Mouse (Mus musculus): ENCODE results near the gene Cd151. TPM values are rescaled to one million over a fixed set of nuclear protein-coding genes. Genes with fewer than 3 reads are reported as not detected.

The Cd151 gene
- 100 to 1,000 TPM; 331 to 351 (median 345) TPM for total RNA-seq (2022)

DNA sequence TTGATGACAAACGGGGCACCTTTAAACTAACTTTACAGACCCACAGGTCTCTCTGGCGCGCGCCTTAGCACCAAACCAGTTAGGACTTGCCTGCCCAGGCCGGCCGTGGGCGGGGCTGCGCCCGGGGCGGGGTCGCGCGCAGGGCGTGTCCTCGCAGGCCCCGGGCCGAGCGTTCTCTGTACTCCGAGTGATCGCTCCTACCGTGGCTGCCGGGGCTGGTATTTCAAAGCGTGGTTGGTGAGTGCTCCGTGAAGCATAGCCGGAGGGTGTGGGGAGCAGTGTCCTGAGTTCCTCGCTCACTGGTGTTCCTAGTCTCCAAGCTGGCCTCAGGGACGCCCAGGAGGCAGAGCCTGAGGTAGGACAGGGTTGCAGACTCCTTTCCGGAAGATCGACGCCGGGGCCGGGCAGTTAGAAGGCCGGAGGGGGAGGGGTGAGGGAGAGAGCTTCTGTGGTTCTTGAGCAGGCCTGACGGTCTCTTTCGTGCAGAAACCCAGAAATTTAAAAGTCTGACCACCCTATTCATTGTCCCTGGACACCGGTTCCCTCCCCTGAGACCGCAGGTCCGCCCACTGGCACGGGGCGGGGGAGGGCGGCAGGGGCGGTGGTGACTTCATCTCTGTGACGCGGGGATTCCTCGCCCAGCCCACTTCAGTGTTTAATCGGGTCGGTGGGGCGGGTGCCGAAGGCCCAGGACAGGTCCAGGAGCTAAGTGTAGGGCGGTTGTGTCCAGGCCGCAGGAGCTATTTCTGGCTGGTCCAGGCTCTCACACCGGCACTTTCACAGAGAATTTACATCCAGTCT, at the start of gene Cd151:
Gene Cd151 (plus strand): TSS at position 163 of the 801 bp plus-strand sequence.
- DNase-seq (ENCODE audit: low spot score) = peak; percentile 89

DNA sequence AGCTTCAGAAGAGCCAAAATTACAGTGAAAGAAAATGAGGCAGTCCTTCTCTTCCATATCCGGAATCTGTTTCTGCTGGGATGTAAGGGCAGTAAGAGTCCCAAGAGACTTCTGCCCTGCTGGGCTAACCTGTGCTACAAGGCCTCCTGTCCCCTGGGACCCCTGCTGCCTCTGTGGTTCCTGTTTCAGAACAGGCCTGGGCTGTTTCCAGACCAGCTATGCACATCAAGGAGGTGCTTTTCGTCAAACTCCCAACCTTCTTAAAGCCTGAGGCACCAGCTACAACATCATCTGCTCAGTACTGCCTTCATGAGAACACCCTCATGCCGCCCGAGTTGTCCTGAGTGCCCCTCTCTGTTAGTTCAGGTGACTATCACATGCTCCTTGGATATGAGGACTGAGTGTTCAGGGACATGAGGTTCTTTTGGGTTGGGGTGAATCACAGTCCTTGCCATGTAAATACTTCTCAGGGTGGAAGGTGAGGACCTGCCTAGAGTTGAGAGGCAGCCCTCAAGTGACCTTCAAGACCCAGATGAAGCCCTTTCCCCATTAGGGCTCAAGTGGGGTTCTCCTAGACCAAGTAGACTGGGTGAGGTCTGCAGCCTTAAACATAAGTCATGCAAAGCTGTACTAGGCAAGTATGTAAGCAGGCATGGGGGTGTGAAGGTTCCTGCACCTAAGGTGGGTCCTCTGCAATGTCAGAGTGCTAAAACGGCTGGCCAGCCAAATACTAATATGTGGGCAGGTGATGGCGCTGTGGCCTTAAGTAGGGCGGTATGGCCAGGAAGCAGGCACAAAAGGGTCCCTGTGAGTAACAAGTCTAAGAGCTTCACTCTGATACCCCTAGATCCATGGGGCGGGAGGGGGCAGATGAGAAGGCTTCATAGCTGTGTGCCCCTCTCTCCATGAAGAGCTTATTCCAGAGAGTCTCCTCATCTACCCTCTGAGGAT, 49.2 kb upstream of the Cd151 start:
- no peak for DNase-seq (ENCODE audit: low spot score)

DNA sequence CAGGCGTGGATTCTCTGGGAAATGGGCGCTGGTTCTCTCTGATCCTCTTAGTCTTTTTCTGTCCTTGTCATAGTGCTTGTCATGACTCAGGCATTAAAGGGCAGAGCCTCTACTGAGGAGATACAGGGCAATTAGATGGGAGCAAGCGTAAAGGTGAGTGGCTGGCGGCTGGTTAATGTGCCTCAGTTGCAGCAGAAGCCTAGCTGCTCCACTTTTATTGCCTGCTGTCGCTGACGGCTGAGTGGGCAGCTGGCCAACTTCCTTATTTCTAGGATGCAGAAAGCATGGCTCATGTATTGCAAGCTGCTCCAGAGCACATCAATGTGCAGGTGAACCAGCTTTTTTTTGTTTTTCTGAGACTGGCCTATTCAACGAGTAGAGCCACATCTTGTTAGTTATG, 48.2 kb upstream of the Cd151 start:
- DNase-seq (ENCODE audit: low spot score) = no peak

DNA sequence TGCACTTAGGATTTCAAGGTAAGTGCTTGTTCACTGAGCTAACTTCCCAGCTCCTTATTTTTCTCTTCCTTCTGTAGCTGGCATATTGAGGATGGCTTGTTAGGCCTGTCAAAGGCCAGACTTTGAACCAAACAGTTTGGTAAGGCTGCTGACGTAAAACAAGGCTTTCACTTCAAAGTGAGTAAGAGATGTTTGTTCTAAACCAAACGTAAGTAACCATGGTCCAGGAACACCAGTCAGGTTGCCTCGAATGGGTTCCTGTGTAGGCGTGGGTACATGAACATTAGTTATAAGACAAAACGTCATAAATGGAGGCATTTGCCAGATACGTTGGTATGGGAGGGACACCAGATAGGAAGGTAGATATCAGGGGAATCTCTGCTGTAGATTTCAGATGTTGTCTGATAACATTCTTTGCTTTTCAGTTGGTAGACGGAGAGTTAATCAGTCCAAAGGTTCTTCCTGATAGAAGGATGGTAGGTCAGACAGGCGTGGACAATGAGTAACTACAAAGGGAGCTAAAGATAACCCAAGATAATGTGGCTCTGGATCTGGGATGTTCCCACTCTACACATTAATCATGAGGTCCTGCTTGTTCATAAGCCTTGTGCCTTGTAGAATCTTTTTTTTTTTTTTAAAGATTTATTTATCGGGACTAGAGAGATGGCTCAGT, 47.0 kb upstream of the Cd151 start:
- no peak for DNase-seq (ENCODE audit: low spot score)

DNA sequence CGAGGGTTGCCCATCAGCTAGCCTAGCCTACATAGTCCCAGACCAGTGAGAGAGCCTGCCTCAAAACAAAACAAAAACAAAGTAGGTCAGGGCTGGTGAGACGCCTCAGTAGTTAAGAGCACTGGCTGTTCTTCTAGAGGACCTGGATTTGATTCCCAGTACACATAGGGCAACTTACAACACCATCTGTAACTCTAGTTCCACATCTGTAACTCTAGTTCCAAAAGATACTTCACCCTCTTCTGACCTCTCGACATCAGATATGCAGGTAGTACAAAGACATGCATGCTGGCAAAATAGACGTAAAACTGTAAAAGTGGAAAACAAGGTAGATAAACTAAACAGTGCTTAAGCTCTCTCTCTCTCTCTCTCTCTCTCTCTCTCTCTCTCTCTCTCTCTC, 43.4 kb upstream of the Cd151 start:
- DNase-seq (ENCODE audit: low spot score) = no peak

DNA sequence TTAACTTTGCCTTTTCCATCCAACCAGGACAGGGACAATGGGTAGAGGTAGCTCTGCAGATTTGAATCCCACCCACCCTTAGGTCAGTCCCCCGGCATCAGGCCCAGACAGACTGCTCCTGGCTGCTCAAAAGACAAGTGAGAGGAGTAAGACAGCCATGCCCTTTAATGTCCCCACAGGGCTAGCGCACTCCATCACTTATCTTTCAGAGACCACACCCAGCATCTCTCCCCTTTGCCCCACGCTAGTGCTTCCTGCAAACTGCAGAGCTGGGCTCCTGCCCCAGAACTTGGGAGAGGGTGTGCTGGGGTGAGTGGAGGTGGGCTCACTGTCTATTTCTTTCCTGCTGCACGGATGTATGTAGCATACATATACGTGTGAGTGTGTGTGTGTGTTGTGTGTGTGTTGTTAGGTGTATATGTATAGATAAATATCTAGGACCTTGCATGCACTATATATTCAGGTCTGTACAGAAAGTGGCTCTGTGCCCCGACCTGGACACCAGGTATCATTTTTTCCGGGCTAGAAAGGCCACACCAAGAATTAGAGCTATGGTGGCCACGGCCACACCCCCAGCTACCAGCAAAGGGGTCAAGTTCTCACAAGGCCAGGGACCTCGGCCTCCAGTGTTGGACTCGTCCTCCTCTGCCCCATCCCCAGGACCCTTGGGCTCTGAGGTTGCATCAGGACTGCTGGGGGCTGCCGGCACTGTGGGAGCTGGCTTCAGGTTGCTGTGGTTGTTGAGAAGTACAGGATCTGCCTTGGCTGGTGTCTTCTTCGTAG, 40.1 kb upstream of the Cd151 start:
- no peak for DNase-seq (ENCODE audit: low spot score)

DNA sequence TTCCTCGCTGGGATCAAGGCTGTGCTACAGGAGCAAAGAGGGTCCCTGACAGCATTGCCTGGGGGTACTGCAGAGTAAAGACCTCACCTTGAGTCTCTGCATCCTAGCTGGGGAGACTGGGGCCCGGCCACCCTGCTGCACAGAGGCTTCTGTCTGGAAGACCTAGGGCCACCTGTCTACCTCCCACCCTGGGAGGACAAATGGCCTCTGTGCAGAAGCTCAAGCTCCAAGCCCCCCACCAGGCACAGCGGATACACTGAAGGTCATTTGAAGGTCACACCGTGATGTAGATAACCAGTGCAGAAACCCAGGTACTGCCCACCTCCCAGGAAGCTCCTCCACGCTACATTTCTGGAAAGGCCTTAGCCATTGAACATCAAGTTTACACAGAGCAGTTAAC, 38.5 kb upstream of the Cd151 start:
- no peak for DNase-seq (ENCODE audit: low spot score)

GRCm38 (mm10) chr7:141429310-141429709, 37.9 kb upstream of the Cd151 start, which contains the start of gene Cend1:
Gene Cend1, minus strand, starts transcription at chr7:141429491.
- DNase-seq (ENCODE audit: low spot score) = no peak

DNA sequence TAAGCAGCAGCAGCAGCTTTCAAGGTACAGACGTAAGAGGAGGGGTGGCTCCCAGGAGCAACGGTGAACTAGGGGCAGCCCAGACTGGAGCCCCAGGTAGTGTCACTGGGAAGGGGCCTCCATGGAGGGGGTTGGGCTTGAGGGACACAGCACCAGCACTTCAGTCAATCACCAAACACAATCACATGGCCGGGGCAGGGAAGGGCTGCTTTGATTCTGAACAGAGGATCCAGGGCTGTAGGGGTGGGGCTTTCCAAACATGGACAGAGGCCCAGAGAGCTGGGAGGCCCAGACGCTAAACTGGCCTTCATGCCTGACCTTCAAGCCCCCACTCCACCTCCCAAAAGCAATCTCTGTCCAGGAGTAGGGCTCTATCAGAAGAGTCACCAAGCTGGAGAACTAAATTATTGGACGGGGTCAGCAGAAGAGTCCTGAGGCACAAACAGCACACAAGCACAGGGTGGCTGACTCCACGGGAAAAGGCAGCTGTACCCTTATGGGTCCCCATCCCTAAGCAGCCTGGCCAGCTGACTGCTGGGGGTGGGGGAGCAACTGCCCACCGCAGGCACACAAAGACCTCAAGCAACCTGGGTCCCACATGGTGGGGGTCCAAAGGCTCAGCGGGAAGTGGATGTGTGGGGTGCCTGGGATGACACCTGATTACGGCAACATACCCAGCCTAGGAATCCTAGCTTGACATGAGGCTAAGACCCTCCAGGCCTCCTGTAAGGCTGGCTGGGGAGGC, 37.2 kb upstream of the Cd151 start:
- DNase-seq (ENCODE audit: low spot score) = no peak

DNA sequence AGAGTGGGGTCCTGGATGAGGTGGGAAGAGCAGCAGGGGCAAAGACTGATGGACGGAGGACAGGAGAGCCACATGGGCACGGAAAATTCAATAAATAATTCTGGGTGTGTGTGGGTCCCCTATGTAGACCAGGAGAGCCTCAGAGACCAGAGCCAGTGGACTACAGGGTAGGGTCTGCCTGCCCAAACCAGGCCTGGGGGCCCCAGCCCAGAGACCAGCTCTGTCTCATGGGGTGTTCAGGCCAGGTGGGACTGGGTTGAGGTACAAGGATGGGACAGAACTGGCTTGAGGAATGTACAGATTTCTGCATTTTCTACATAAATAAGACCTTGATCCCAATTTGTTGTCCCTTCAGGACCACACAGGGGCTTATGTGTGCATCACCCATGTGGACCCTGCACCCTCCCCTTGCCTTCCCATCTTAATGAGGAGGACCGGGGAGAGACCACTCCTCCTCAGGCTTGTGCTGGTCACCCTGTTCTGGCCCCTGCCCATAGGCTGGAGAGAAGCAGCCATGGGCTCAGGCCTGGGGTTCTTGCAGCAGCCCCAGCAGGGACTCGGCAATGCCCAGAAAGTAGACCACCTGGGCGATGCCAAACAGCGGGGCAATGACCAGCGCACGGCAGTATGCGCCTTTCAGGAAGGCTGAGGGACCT, 36.5 kb upstream of the Cd151 start:
- DNase-seq (ENCODE audit: low spot score) = no peak

- no peak for DNase-seq (ENCODE audit: low spot score)
Observed at GRCm38 (mm10) chr7:141431434-141432185, 35.6 kb upstream of the Cd151 start.

DNA sequence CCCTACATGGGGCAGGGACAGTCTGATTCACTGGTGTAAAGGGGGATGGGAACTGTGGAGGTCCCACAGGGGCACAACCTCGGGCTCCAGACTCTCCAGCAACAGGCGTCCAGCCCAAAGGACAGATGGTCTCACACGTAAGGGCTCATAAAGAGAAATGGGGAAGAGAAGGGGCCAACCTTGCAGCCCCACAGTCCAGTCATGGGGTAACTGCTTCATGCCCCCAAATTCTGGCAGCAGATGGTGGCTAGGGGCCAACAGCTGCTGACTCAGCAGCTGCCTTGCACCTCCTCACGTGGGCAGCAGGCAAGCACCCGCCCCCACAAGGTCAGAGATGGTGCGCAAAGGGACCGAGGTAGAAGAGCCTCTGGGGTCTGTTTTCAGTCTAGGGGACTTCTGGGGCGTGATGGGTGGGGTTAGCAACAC, 35.0 kb upstream of the Cd151 start:
- DNase-seq (ENCODE audit: low spot score) = peak; percentile 38

GRCm38 (mm10) chr7:141432741-141433516, 34.3 kb upstream of the Cd151 start:
- DNase-seq (ENCODE audit: low spot score) = peak; percentile 53

- no peak for DNase-seq (ENCODE audit: low spot score)
Observed at GRCm38 (mm10) chr7:141433517-141434400, 33.4 kb upstream of the Cd151 start.

DNA sequence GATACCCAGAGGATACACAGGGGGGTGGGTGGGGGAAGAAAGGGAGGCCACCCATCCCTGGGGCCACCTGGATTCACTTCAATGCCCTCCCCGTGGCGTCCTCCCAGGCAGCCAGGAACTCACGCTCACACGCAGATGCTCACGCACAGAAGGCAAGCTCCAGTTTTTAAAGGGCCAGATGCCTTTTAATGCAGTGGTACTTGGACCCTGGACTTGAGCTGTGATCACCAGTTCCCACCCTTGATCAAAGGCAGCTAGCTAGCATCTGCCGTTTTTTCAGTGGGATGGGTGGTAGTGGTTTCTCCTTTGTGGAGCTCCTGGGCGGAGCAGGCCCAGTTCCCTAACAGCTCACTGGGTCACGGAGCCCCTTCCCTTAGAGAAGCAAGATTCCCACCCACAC, 32.7 kb upstream of the Cd151 start:
- peak; percentile 65 for DNase-seq (ENCODE audit: low spot score)

- DNase-seq (ENCODE audit: low spot score) = peak; percentile 55
Observed at GRCm38 (mm10) chr7:141435129-141435855, 31.9 kb upstream of the Cd151 start.

Data from heart, adult 8-10 months (tissue).